Mouse (Mus musculus): ENCODE data around the gene Cdk18. TPM values are rescaled to one million over a fixed set of nuclear protein-coding genes. Genes with fewer than 3 reads are reported as not detected.
A peak's percentile ranks its signal among the peaks of the same experiment; 100 is the strongest.

Cdk18 gene
- total RNA-seq, 1 experiment, result 9.6 TPM

DNA sequence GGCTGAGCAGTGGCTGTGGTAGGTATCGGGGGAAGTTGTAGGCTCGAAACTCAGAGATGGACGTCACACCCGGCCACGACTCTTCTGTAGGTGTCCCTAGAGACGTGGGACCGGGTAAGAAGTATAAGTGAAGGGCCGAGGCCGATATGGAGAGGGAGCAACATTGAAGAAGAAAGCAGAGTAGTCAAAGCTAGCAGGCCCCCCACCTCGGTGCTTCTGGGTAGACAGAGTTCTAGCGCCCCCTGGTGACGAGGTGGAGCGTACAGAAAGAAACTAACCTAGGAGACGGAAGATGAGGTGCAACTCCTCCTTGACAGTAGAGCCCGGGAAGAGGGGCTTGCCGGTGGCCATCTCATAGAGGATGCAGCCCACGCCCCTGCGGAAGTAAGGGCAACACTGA lies 22.9 kb downstream of the Cdk18 start:
- Histone ChIP-seq H3K4me3 (ENCODE audit: insufficient read depth in 1 of 2, low read depth in 1 of 2, low read length in 2 of 2, poor library complexity in 1 of 2, severe bottlenecking in 1 of 2) (no peak overlapping the region), H3K36me3 (ENCODE audit: control insufficient read depth, insufficient read depth, low read length, poor library complexity, severe bottlenecking) (peaks cover 12% of the 10 kb centered on the region; the same call in 1 of the 2 replicates), H3K4me1 (ENCODE audit: control insufficient read depth in 2 of 2, insufficient read depth in 2 of 2, low read length in 2 of 2, poor library complexity in 1 of 2) (peaks cover 0 to 5% of the 10 kb centered on the region in 2 experiments; a peak in 1 of 4 replicates), H3K27ac (ENCODE audit: insufficient read depth, low read depth, low read length, poor library complexity, severe bottlenecking) (no peak overlapping the region), H3K9ac (ENCODE audit: insufficient read depth, low read depth, low read length, poor library complexity, severe bottlenecking) (no peak overlapping the region), H3K9me3 (ENCODE audit: control insufficient read depth, insufficient read depth, low read depth, low read length) (no peaks in the 10 kb centered on the region)
- DNase-seq (ENCODE audit: low read depth, low spot score), result peak; percentile 62
- no peak for TF ChIP-seq HCFC1 (IDR thresholded peaks at IDR 0.05; ENCODE audit: borderline replicate concordance, insufficient read depth, low read length)
- peak; percentile 44; the same call in 1 of the 2 replicates for TF ChIP-seq ZC3H11A (IDR thresholded peaks at IDR 0.05; ENCODE audit: borderline replicate concordance, low read depth, low read length)
- in situ Hi-C loops (cut with MboI; ENCODE audit: low sequenced_read_pairs in 2 of 2, unreplicated experiment in 2 of 2), result no loop called here

DNA sequence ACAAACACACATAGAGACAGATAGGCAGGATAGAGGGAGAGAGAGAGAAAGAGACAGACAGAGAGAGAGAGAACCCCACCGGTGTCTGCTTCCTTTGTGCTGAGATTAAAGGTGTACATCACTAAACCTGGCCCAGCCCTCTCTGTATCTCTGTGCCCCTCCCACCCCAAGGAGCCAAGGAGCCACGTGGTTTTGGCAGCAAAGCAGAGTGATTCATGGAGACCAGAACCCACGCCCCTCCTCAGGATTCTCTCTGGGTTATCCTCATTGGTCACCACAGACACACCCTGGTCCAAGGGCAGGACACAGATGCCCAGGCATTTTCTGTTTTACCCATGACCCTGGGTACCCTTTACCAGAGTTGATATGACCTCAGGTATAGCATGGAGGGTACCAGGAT lies 26.4 kb downstream of the Cdk18 start:
- Histone ChIP-seq H3K36me3 (ENCODE audit: control insufficient read depth, insufficient read depth, low read length, poor library complexity, severe bottlenecking) (peaks cover 12% of the 10 kb centered on the region; the same call in 1 of the 2 replicates), H3K27ac (ENCODE audit: insufficient read depth, low read depth, low read length, poor library complexity, severe bottlenecking) (no peak overlapping the region), H3K4me1 (ENCODE audit: control insufficient read depth in 2 of 2, insufficient read depth in 2 of 2, low read length in 2 of 2, poor library complexity in 1 of 2) (peaks cover 0 to 5% of the 10 kb centered on the region in 2 experiments; a peak in 1 of 4 replicates), H3K9ac (ENCODE audit: insufficient read depth, low read depth, low read length, poor library complexity, severe bottlenecking) (no peak overlapping the region), H3K9me3 (ENCODE audit: control insufficient read depth, insufficient read depth, low read depth, low read length) (no peaks in the 10 kb centered on the region), H3K4me3 (ENCODE audit: insufficient read depth in 1 of 2, low read depth in 1 of 2, low read length in 2 of 2, poor library complexity in 1 of 2, severe bottlenecking in 1 of 2) (no peak overlapping the region)
- in situ Hi-C loops (cut with MboI; ENCODE audit: low sequenced_read_pairs in 2 of 2, unreplicated experiment in 2 of 2), result no loop called here
- TF ChIP-seq MAFK (IDR thresholded peaks at IDR 0.05; ENCODE audit: insufficient read depth, low read depth, low read length), result no peak
- TF ChIP-seq HCFC1 (IDR thresholded peaks at IDR 0.05; ENCODE audit: borderline replicate concordance, insufficient read depth, low read length), result no peak
- no peak for TF ChIP-seq CHD2 (IDR thresholded peaks at IDR 0.05; ENCODE audit: low read depth, low read length)
- no peak for TF ChIP-seq ZNF384 (IDR thresholded peaks at IDR 0.05; ENCODE audit: low read depth, low read length)
- no peak for TF ChIP-seq ZC3H11A (IDR thresholded peaks at IDR 0.05; ENCODE audit: borderline replicate concordance, low read depth, low read length)
- no peak for DNase-seq (ENCODE audit: low read depth, low spot score)

DNA sequence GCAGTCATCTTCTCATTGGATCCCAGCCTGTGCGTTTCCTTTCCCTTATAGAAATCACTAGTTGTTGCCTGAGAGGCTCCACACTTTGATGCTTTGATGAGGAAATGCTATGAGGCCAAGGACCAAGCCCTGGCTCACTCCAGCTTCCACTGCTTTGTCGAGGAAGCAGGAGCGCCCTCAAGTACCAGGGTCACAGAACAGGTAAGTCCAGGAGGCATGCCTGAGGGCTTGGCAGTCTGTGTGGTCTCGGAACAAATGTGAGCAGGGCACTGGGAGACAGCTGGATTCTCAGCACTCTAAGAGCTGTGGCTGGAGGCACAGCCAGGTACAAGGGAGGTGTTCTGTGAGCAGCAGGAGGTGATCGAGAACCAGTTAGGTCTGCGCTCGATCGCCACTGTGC lies 27.1 kb downstream of the Cdk18 start:
- H3K9ac ChIP-seq (ENCODE audit: insufficient read depth, low read depth, low read length, poor library complexity, severe bottlenecking), result no peak overlapping the region
- no peak for DNase-seq (ENCODE audit: low read depth, low spot score)
- H3K9me3 ChIP-seq (ENCODE audit: control insufficient read depth, insufficient read depth, low read depth, low read length), result no peaks in the 10 kb centered on the region
- peaks cover 0 to 5% of the 10 kb centered on the region in 2 experiments; a peak in 1 of 4 replicates for H3K4me1 ChIP-seq (ENCODE audit: control insufficient read depth in 2 of 2, insufficient read depth in 2 of 2, low read length in 2 of 2, poor library complexity in 1 of 2)
- in situ Hi-C loops (cut with MboI; ENCODE audit: low sequenced_read_pairs in 2 of 2, unreplicated experiment in 2 of 2), result no loop called here
- H3K27ac ChIP-seq (ENCODE audit: insufficient read depth, low read depth, low read length, poor library complexity, severe bottlenecking), result no peak overlapping the region
- H3K36me3 ChIP-seq (ENCODE audit: control insufficient read depth, insufficient read depth, low read length, poor library complexity, severe bottlenecking), result peaks cover 9% of the 10 kb centered on the region; the same call in 1 of the 2 replicates
- TF ChIP-seq HCFC1 (IDR thresholded peaks at IDR 0.05; ENCODE audit: borderline replicate concordance, insufficient read depth, low read length), result no peak
- no peak for TF ChIP-seq MAFK (IDR thresholded peaks at IDR 0.05; ENCODE audit: insufficient read depth, low read depth, low read length)
- no peak for TF ChIP-seq ZNF384 (IDR thresholded peaks at IDR 0.05; ENCODE audit: low read depth, low read length)
- TF ChIP-seq ZC3H11A (IDR thresholded peaks at IDR 0.05; ENCODE audit: borderline replicate concordance, low read depth, low read length), result no peak
- no peak for TF ChIP-seq CHD2 (IDR thresholded peaks at IDR 0.05; ENCODE audit: low read depth, low read length)
- H3K4me3 ChIP-seq (ENCODE audit: insufficient read depth in 1 of 2, low read depth in 1 of 2, low read length in 2 of 2, poor library complexity in 1 of 2, severe bottlenecking in 1 of 2), result no peak overlapping the region

DNA sequence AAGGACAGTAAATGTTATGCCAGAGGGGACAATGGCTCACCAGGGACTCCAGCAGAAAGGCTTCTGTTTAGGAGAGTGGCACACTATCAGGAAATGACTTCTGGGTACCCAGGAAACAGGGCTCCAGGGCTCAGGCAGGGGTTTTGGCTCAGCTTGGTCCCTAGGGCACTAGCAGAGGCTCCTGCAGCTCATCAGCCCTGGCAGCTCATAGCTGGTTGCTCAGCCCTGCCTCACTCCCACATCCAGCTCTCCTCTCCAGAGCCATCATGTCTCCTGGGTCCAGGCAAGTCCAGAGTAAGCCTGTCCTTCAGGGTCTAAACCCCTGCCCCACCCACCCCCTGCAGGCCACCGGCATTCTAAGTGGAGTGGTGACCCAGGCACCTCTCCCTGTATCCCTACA lies 28.1 kb downstream of the Cdk18 start:
- Histone ChIP-seq H3K4me1 (ENCODE audit: control insufficient read depth in 2 of 2, insufficient read depth in 2 of 2, low read length in 2 of 2, poor library complexity in 1 of 2) (peaks cover 0 to 5% of the 10 kb centered on the region in 2 experiments; a peak in 1 of 4 replicates), H3K4me3 (ENCODE audit: insufficient read depth in 1 of 2, low read depth in 1 of 2, low read length in 2 of 2, poor library complexity in 1 of 2, severe bottlenecking in 1 of 2) (no peak overlapping the region), H3K9me3 (ENCODE audit: control insufficient read depth, insufficient read depth, low read depth, low read length) (no peaks in the 10 kb centered on the region), H3K27ac (ENCODE audit: insufficient read depth, low read depth, low read length, poor library complexity, severe bottlenecking) (no peak overlapping the region), H3K9ac (ENCODE audit: insufficient read depth, low read depth, low read length, poor library complexity, severe bottlenecking) (no peak overlapping the region), H3K36me3 (ENCODE audit: control insufficient read depth, insufficient read depth, low read length, poor library complexity, severe bottlenecking) (peaks cover 8% of the 10 kb centered on the region; the same call in 1 of the 2 replicates)
- no peak for TF ChIP-seq CHD2 (IDR thresholded peaks at IDR 0.05; ENCODE audit: low read depth, low read length)
- TF ChIP-seq MAFK (IDR thresholded peaks at IDR 0.05; ENCODE audit: insufficient read depth, low read depth, low read length), result no peak
- no peak for TF ChIP-seq ZC3H11A (IDR thresholded peaks at IDR 0.05; ENCODE audit: borderline replicate concordance, low read depth, low read length)
- TF ChIP-seq HCFC1 (IDR thresholded peaks at IDR 0.05; ENCODE audit: borderline replicate concordance, insufficient read depth, low read length), result no peak
- no peak for TF ChIP-seq ZNF384 (IDR thresholded peaks at IDR 0.05; ENCODE audit: low read depth, low read length)
- in situ Hi-C loops (cut with MboI; ENCODE audit: low sequenced_read_pairs in 2 of 2, unreplicated experiment in 2 of 2), result no loop called here
- no peak for DNase-seq (ENCODE audit: low read depth, low spot score)

DNA sequence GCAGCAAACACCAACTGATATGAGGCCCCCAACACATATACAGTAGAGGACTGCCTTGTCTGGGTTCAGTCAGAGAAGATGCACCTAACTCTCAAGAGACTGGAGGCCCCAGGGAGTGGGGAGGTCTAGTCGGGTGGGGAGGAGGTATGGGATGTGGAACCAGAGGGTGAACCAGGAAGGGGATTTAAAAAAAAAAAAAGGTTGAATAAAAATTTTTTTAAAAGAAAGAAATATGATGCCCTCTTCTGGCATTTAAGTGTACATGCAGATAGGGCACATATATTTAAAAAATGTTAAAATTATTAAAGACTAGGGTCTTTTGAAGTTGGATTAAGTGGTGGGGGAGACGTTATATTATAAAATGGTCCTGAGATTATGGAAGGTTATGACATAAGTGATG lies 30.1 kb downstream of the Cdk18 start:
- H3K9me3 ChIP-seq (ENCODE audit: control insufficient read depth, insufficient read depth, low read depth, low read length), result no peaks in the 10 kb centered on the region
- TF ChIP-seq ZNF384 (IDR thresholded peaks at IDR 0.05; ENCODE audit: low read depth, low read length) (0 out of 2 replicates have a peak, but pooled peaks have one; percentile 17), HCFC1 (IDR thresholded peaks at IDR 0.05; ENCODE audit: borderline replicate concordance, insufficient read depth, low read length) (no peak), CHD2 (IDR thresholded peaks at IDR 0.05; ENCODE audit: low read depth, low read length) (no peak), ZC3H11A (IDR thresholded peaks at IDR 0.05; ENCODE audit: borderline replicate concordance, low read depth, low read length) (no peak), MAFK (IDR thresholded peaks at IDR 0.05; ENCODE audit: insufficient read depth, low read depth, low read length) (no peak)

More for the DNA sequence above, 30.1 kb downstream of the Cdk18 start:
- no peak for DNase-seq (ENCODE audit: low read depth, low spot score)
- H3K36me3 ChIP-seq (ENCODE audit: control insufficient read depth, insufficient read depth, low read length, poor library complexity, severe bottlenecking), result no peaks in the 10 kb centered on the region
- no peak overlapping the region for H3K27ac ChIP-seq (ENCODE audit: insufficient read depth, low read depth, low read length, poor library complexity, severe bottlenecking)
- in situ Hi-C loops (cut with MboI; ENCODE audit: low sequenced_read_pairs in 2 of 2, unreplicated experiment in 2 of 2), result no loop called here
- H3K4me3 ChIP-seq (ENCODE audit: insufficient read depth in 1 of 2, low read depth in 1 of 2, low read length in 2 of 2, poor library complexity in 1 of 2, severe bottlenecking in 1 of 2), result no peak overlapping the region
- peaks cover 0 to 6% of the 10 kb centered on the region in 2 experiments; a peak in 1 of 4 replicates for H3K4me1 ChIP-seq (ENCODE audit: control insufficient read depth in 2 of 2, insufficient read depth in 2 of 2, low read length in 2 of 2, poor library complexity in 1 of 2)
- no peak overlapping the region for H3K9ac ChIP-seq (ENCODE audit: insufficient read depth, low read depth, low read length, poor library complexity, severe bottlenecking)
